Mouse (Mus musculus) hindbrain, postnatal 0 days (tissue): ENCODE results near the gene Sh3rf3. TPM values are rescaled to one million over a fixed set of nuclear protein-coding genes. Genes with fewer than 3 reads are reported as not detected.

Experiments used
- ATAC-seq: fragments of 200-750 bp; cut with Nextera tagmentation; 2 replicates; pipeline ENCODE4 v1.8.0; 2017; ENCODE audit warnings: mild to moderate bottlenecking, moderate TSS enrichment, moderate library complexity
- DNase-seq: peaks from one replicate; pipeline ENCODE4 v3.0.0-alpha.2; 2015; ENCODE audit warnings: low spot score
- H3K27ac ChIP-seq: fragments of 300-500 bp; sonication (generic); 2 replicates; pipeline ENCODE4 v1.5.1; 2014; ENCODE audit warnings: mild to moderate bottlenecking
- H3K27me3 ChIP-seq: fragments of 300-500 bp; sonication (generic); 2 replicates; pipeline ENCODE4 v1.6.1; 2014; ENCODE audit warnings: low read length, mixed read lengths; ENCODE audit not compliant: insufficient read depth
- H3K36me3 ChIP-seq: fragments of 300-500 bp; sonication (generic); 2 replicates; pipeline ENCODE4 v1.6.1; 2014; ENCODE audit warnings: low read length, mixed read lengths; ENCODE audit not compliant: insufficient read depth
- H3K4me1 ChIP-seq: fragments of 300-500 bp; sonication (generic); 2 replicates; pipeline ENCODE4 v1.6.1; 2014; ENCODE audit warnings: antibody characterized with exemption, low read length, mixed read lengths; ENCODE audit not compliant: insufficient read depth
- H3K4me2 ChIP-seq: fragments of 300-500 bp; sonication (generic); 2 replicates; pipeline ENCODE4 v1.6.1; 2014; ENCODE audit warnings: low read depth, mild to moderate bottlenecking, low read length, moderate library complexity, mixed read lengths
- H3K4me3 ChIP-seq: fragments of 300-500 bp; sonication (generic); 2 replicates; pipeline ENCODE4 v1.5.1; 2014; ENCODE audit warnings: low read length
- H3K9ac ChIP-seq: fragments of 300-500 bp; sonication (generic); replicated peaks from 2 replicates; pipeline ENCODE4 v1.6.1; 2014; ENCODE audit warnings: mild to moderate bottlenecking, low read length, moderate library complexity, mixed read lengths
- H3K9me3 ChIP-seq: fragments of 300-500 bp; sonication (generic); 2 replicates; pipeline ENCODE4 v1.6.1; 2016; ENCODE audit warnings: low read length, mixed read lengths
- CTCF ChIP-seq: IDR thresholded peaks from 2 replicates; pipeline ENCODE4 v1.5.1; 2016; ENCODE audit warnings: antibody characterized with exemption, control low read depth, low read depth
- WGBS: fragments of 180-500 bp; shearing (Covaris S2); extraction: QIAGEN DNeasy Blood & Tissue Kit; methylation state at CpG from one replicate; pipeline ENCODE4 v1.1.7; 2014; 5-methylcytosine and 5-hydroxymethylcytosine counted together
- polyA plus RNA-seq: library from polyadenylated mRNA; unstranded; fragments of >200 nt; fragmentation: Nextera tagmentation; extraction: Ambion mirVana; gene quantifications from 2 replicates; pipeline ENCODE4 v1.2.1, GENCODE M21; 2015
- total RNA-seq: library from RNA; depleted of rRNA; stranded (reverse); fragments of >200 nt; gene quantifications from 2 replicates; pipeline ENCODE4 v1.2.3, GENCODE M21; 2014

The Sh3rf3 gene
- total and polyA plus RNA-seq, 2 experiments from 2014 or later, result 2.2 to 23.8 TPM

DNA sequence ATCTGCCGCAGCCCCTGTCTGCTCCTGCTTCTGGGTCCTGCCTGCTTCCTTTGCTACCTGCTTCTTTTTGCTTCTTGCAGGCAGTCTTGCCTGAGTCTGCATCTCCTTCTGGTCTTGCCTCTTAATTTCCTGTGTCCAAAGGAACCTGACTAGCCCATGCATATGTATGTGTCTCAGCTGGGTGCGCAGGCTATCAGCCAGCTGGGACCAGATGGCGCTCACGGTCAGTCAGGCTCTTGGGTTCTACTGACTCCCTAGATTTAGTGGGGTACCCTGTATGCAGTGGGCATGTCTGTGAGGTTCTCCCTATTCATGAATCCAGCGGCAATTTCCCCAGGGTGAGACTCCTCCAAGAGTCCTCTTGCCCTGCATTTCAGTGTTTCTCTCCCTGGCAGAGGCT is 35.0 kb downstream of the Sh3rf3 start:
- peak; percentile 38; the same call in 1 of the 2 replicates for ATAC-seq
- H3K27ac ChIP-seq, result no peak overlapping the region
- peak; percentile 33 for DNase-seq

DNA sequence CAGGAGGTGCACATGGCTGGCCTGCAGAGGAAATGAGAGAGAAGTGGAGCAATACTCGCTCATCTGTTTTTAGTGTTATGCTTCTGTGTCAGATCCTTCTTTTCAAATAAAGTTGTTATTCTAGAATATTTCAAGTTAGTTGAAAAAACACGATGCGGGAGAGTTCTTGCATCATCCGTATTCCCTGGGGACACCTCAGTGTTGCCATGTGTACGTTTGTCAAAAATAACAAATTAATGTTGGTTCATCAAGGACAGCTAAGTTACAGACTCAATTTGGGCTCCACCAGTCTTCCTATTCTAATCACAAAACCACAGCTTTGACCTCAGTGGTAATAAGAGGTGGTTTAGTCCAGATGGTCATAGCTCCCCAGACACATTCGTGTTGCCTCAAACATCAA is 35.4 kb downstream of the Sh3rf3 start:
- WGBS, result 75% methylated on average over 6 of the region's 6 CpGs
- Histone ChIP-seq H3K4me3 (no peak overlapping the region), H3K4me1 (peaks cover 6% of the 10 kb centered on the region), H3K9ac (no peak overlapping the region), H3K36me3 (no peaks in the 10 kb centered on the region), H3K27me3 (no peaks in the 10 kb centered on the region), H3K4me2 (no peak overlapping the region), H3K9me3 (no peaks in the 10 kb centered on the region), H3K27ac (no peak overlapping the region)
- DNase-seq (peak; percentile 9), ATAC-seq (no peak)
- no peak for TF ChIP-seq CTCF

More for the DNA sequence above, 35.0 kb downstream of the Sh3rf3 start:
- Histone ChIP-seq H3K9ac (no peak overlapping the region), H3K27me3 (no peaks in the 10 kb centered on the region), H3K4me2 (no peak overlapping the region), H3K4me3 (no peak overlapping the region), H3K36me3 (no peaks in the 10 kb centered on the region), H3K9me3 (no peaks in the 10 kb centered on the region), H3K4me1 (peaks cover 6% of the 10 kb centered on the region)
- no peak for TF ChIP-seq CTCF
- WGBS, result 53% methylated on average over 5 of the region's 5 CpGs

DNA sequence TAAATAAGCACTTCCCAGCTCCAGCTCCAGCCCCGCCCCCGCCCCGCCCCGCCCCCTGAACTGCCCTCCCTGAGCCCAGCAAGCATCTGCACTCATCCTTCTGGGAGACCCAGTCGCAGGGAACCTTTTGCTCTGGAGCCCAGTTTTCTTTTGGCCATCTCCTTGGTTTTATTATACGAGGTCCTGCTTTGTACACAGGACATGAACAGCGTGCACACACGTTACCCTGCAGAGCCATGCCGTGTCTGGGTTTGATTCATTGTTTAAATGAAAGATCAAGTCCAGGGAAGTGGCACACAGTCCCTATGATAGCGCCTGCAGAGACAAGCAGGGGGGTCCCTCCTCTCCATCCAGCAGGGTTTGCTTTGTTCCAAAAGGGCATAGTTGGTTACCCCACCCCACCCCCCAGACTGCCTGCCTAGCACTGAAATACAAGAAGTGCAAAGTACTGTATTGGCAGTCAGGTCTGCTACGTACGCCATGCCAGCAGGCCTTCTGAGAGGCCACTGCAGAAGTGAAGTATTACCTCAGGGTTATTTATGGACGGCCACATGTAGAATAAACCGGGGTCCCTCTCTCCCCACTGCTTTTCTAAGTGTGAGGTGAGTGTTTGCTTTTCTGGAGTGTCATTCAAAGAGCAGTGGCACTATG is 41.5 kb downstream of the Sh3rf3 start:
- H3K36me3 ChIP-seq, result no peaks in the 10 kb centered on the region
- H3K4me3 ChIP-seq, result no peak overlapping the region
- no peaks in the 10 kb centered on the region for H3K27me3 ChIP-seq
- peak overlapping the region; percentile 25 for H3K4me2 ChIP-seq
- H3K9me3 ChIP-seq, result no peaks in the 10 kb centered on the region
- no peak overlapping the region for H3K27ac ChIP-seq
- WGBS, result 8% methylated on average over 14 of the region's 14 CpGs
- DNase-seq, result peak; percentile 21
- TF ChIP-seq CTCF, result no peak
- peak; percentile 68 for ATAC-seq
- H3K4me1 ChIP-seq, result peaks cover 3% of the 10 kb centered on the region; the same call in 1 of the 2 replicates
- peak overlapping the region; percentile 4; the same call in 1 of the 2 replicates for H3K9ac ChIP-seq

GRCm38 (mm10) chr10:58855199-58855751 is 42.1 kb downstream of the Sh3rf3 start:
- Histone ChIP-seq H3K27ac (peak overlapping the region; percentile 37; the same call in 1 of the 2 replicates), H3K4me3 (no peak overlapping the region), H3K4me2 (no peak overlapping the region), H3K9ac (0 out of 2 replicates have a peak overlapping the region, but pooled peaks have one; percentile 4), H3K4me1 (peaks cover 3% of the 10 kb centered on the region; the same call in 1 of the 2 replicates), H3K27me3 (no peaks in the 10 kb centered on the region), H3K9me3 (no peaks in the 10 kb centered on the region), H3K36me3 (no peaks in the 10 kb centered on the region)
- TF ChIP-seq CTCF, result no peak
- WGBS, result 51% methylated on average over 5 of the region's 5 CpGs
- no peak for DNase-seq
- ATAC-seq, result no peak

DNA sequence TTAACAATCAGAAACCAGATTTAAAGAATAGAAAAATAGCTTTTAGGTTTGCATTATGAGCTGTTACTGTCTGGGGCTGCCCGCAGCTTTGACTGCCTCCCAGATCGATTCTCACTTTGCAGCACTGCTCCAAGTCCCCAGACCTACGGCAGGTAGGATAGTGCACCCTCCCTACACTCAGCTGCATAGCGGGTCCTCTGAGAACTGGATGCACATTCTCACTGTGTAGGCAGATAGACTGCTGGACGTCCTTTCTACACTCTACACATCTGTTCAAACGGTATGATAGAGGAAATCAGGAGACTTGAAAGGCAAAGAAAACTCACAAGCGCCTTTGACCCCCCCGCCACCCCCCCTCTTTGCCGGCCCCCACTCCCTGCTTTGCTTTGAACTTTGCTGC is 42.7 kb downstream of the Sh3rf3 start:
- 70% methylated on average over 9 of the region's 9 CpGs for WGBS

DNA sequence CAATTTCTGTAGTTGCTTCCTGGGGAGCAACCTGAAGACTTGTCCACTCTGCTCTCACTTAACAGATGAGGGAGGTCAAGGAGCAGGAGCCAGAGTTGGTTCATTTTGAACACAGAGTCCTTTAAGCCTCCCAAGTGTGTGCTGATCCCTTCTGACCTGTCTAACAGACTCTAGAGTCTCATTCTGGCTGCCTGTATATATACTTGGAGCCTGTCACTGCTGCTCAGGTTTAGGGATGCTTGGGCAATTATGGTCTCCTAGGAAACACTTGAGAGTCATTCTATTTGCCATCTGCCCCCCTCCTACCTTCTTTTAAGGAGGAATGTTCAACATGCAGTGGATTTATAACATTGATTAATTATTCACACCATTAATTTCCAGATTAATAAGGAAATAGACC is 43.6 kb downstream of the Sh3rf3 start:
- H3K9ac ChIP-seq, result no peak overlapping the region
- no peak overlapping the region for H3K27ac ChIP-seq
- H3K4me2 ChIP-seq, result no peak overlapping the region
- H3K4me3 ChIP-seq, result no peak overlapping the region
- TF ChIP-seq CTCF, result no peak
- no peaks in the 10 kb centered on the region for H3K27me3 ChIP-seq
- no peaks in the 10 kb centered on the region for H3K9me3 ChIP-seq
- H3K4me1 ChIP-seq, result peaks cover 3% of the 10 kb centered on the region; the same call in 1 of the 2 replicates
- ATAC-seq, result peak; percentile 57; the same call in 1 of the 2 replicates
- DNase-seq, result peak; percentile 48
- H3K36me3 ChIP-seq, result no peaks in the 10 kb centered on the region

More for the DNA sequence above, 42.7 kb downstream of the Sh3rf3 start:
- ATAC-seq (no peak), DNase-seq (no peak)
- no peak for TF ChIP-seq CTCF
- Histone ChIP-seq H3K4me2 (no peak overlapping the region), H3K4me1 (peaks cover 3% of the 10 kb centered on the region; the same call in 1 of the 2 replicates), H3K9ac (no peak overlapping the region), H3K27ac (no peak overlapping the region), H3K4me3 (no peak overlapping the region), H3K36me3 (no peaks in the 10 kb centered on the region), H3K27me3 (no peaks in the 10 kb centered on the region), H3K9me3 (no peaks in the 10 kb centered on the region)

- Histone ChIP-seq H3K4me1 (no peaks in the 10 kb centered on the region), H3K27me3 (no peaks in the 10 kb centered on the region), H3K4me3 (no peak overlapping the region), H3K9ac (no peak overlapping the region), H3K4me2 (no peak overlapping the region), H3K27ac (no peak overlapping the region), H3K9me3 (no peaks in the 10 kb centered on the region), H3K36me3 (no peaks in the 10 kb centered on the region)
- DNase-seq, result no peak
- ATAC-seq, result peak; percentile 61
- WGBS, result 37% methylated on average over 2 of the region's 2 CpGs
- TF ChIP-seq CTCF, result no peak
These were observed 51.6 kb downstream of the Sh3rf3 start for GRCm38 (mm10) chr10:58864735-58865134.
